Mouse (Mus musculus): ENCODE results near the gene Csdc2.

- TF ChIP-seq GATA1 (IDR thresholded peaks at IDR 0.05; ENCODE audit: low read length) (no peak), TAL1 (IDR thresholded peaks at IDR 0.05; ENCODE audit: low read length) (no peak)
Measured at GRCm38 (mm10) chr15:81936679-81937078, at the start of gene Csdc2.
